Mouse (Mus musculus): ENCODE data around the gene Rdm1.

Gene Rdm1

DNA sequence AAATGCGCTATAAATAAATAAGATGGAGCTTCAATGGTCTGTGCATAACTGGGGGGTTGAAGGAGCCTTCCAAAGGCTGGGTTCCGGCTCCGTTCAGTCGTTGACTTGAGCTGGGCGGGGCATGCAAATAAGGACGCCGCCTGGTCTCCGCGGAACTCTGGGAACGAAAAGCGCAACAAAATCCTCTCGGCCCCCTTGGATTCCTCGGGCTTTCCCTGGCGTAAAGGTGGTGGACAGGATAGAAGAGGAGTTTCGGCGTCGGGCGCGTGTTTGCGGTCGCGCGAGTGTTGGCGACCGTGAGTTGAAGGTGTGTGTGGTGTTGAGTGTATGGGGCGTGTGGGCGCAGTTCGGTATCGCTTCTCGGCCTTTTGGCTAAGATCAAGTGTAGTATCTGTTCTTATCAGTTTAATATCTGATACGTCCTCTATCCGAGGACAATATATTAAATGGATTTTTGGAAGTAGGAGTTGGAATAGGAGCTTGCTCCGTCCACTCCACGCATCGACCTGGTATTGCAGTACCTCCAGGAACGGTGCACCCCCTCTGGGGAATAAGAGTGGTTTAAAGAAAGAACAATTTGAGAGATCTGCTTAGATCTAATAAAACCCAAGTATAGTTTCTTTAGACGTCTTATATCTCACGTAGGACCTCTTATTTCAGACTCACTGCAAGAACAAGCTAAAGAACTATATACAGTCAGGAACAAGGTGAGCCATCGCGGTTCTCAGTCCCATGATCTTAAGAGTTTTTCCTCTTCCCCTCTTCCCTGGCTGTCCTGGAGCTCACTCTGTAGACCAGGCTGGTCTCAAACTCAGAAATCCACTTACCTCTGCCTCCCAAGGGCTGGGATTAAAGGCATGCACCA, 31.1 kb downstream of the Rdm1 start:
- peak; percentile 89 for DNase-seq

DNA sequence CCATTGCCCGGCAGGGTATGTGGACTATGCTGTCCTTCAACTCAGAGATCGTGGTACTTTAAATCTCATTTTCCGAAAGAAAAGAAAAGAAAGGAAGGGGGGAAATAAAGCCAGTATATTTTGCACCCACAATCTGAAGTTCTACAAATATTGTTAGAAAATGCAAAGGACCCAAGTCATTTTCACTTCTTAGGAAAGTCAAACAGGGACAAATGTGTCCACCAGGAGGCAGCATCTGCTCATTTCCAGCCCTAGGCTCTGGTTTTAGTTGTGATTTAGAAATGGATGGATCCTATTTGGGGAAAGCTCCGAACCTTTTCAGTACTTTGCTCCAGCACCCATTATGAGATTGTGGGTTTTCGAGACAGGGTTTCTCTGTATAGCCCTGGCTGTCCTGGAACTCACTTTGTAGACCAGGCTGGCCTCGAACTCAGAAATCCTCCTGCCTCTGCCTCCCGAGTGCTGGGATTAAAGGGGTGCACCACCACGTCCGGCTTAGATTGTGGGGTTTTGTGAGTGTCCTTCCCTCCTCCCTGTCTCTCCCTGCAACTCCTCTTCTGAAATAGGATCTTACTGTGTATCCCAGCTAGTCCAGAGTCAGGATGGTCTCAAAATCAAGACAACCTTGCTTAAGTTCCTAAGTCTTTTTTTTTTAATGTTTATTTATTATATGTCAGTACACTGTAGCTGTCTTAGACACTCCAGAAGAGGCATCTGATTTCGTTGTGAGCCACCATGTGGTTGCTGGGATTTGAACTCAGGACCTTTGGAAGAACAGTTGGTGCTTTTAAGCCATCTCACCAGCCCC, 32.0 kb downstream of the Rdm1 start:
- peak; percentile 63 to 76 for DNase-seq

DNA sequence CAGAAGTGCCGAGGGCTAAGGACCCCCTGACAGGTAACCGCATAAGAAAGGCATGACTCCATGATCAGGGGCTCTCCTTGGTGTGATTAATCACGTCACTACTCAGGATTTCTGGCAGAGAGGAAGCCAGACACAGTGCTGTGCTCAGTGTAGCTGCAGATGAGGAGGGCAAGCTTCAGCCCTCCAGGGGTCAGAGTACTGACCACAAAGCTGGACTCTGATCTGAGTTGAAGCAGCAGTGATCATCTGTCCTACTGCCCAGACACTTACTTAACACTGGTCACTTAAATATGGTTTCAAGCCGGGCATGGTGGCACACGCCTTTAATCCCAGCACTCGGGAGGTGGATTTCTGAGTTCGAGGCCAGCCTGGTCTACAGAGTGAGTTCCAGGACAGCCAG, 34.2 kb downstream of the Rdm1 start:
- no peak for DNase-seq

DNA sequence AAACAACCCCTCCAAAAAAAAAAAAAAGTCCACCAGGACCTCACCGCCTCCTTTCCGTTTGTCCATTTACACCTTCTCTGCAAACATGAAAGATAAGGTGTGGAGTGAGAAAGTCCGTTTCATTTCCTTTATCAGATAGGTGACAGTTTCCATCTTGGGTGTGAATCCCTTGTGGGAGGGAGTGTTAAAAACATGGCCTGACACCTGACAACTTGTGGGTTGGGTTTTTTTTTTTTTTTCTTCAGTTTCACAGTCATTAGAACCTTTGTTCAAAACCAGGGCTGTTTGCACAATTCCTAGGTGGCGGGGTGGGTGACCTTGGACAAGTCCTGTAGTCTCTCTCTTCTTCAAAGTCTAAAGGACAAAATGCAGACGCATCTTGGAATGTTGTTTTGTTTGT, 34.8 kb downstream of the Rdm1 start:
- DNase-seq: no peak

DNA sequence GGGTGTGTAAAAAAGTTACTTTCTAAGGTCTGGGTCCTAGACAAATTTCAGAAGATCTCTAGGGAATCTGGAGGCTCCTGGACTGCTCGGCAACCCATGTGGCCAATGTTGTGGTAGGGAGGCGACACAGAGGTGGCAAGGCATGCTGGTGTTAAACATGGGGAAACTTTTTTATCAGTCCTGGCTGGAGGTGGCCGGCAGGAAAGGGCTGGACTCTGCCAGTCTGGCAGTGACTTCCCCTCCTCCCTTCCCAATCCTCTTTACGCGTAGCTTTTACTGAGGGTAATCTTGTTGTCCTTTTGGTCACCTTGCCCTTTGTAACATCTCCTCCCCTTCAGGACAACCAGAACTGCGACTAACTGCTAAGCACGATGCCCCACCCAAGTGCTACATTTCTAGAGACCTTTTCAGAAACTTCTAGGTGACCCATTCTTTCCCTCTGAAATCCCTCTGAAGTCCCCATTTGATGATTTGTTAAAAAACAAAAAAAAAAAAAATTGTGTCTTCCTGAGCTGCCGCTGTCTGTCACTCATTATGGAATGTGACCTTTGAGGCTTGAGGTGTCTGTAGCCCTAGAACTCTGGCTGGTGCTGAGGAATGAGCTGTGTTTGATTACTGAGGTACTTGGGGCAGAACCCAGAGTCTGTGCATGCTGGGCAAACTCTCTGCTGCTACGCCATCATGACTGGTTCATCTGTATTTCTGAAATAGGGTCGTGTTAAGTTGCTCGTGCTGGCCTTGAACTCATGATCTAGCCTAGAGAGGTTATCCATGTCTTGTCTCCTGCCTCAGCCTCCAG, 36.4 kb downstream of the Rdm1 start:
- no peak for DNase-seq

DNA sequence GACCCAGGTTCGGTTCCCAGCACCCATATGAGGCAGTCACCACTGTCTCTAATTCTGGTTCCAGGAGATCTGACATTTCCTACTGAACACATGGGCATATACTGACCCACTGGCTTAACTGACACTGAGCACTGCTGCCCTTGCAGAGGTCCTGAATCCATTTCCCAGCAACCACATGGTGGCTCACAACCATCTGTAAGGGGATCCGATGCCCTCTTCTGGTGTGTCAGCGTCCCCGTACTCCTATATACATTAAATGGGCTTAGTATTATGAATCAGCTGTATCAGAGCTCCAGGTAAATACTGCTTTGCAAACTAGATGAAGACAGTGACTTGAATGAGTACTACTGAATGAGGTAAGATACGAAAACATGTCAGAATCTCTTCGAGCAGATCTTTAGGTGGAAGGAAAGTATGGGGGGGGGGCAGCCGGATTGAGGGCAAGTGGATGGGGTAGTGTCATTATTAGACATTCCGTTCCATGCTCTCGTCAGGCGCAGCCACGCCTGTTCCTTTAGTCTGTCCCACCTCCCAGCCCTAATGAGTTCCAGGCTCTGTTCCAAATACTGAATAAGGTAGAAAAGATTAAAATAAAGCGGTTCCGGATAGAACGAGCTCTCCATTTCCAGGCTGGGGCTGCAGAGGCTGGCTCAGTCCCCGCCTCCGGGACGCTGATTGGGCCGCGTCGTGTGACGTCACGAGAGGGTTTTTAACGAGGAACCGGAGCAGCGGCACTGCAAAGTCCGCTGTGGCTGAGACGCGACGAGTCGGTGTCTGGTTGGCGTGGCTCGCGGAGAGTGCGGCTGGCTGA, 38.0 kb downstream of the Rdm1 start, which contains the start of gene Arl4d:
Arl4d (plus strand) TSS at position 717 of the 811 bp plus-strand sequence.
- peak; percentile 96 to 97 for DNase-seq

DNA sequence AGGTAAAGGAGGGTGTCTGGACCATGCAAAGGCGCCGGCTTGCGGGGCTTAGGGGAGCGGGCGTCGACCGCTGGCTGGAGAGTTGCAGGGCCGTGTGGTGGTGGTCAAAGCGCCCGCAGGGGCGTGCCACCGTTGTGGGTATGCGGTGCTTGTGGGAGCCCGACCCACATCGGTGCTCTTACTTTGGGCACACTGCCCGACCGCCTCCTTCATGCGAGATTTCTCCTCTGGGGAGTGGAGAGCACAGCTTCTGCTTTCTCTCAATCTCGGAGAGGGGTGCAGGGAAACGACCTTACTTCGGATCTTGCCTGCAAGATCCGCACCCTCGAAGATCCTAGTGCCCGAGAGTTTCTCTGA, 38.6 kb downstream of the Rdm1 start:
- no peak for DNase-seq

DNA sequence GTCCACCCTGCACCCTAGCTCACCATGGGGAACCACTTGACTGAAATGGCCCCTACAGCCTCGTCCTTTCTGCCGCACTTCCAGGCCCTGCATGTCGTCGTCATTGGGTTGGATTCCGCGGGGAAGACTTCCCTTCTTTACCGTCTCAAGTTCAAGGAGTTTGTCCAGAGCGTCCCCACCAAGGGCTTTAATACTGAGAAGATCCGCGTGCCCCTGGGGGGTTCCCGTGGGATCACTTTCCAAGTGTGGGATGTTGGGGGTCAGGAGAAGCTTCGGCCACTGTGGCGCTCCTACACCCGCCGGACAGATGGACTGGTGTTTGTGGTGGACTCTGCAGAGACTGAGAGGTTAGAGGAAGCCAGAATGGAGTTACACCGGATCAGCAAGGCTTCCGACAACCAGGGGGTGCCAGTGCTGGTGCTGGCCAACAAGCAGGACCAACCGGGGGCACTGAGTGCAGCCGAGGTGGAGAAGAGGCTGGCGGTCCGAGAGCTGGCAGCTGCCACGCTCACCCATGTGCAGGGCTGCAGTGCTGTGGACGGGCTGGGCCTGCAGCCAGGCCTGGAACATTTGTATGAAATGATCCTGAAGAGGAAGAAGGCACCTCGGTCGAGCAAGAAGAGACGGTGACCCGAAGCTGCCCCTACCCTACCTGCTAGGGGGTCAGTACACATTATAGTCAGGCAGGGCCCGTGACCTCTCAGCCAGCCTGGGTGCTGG, 39.8 kb downstream of the Rdm1 start:
- peak; percentile 45 to 55 for DNase-seq

DNA sequence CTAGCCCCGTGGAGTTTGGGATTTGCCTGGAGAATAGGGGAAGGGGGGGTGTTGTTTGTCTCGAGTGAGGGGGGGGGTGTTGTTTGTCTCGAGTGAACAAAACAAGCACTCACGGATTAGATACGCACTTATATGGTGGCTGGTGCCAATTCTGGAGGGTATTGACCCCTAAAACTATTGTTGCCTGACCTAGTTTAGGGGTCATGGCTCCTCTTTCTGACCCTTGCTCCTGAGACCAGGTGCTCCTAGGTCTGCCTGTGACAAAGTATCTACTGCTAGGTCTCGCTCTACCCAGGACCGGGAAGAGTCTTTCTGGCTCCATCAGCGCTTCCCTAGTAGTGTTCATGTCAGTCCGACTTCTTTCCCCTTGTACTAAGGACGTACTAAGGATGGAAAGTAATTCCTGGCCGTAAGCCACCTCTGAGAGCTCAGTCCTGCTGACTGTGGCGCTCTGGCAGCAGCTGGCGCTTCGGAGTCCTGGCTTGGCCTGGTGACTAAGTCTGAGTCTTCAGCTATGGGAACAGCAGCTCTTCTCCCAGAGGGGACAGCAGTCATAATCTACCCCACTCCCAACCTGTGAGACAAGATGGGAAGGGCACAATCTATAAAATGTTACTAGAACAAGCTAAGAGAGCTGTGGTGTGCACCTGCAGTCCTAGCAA, 41.0 kb downstream of the Rdm1 start:
- DNase-seq: peak in 1 of 2 experiments; percentile 25

DNA sequence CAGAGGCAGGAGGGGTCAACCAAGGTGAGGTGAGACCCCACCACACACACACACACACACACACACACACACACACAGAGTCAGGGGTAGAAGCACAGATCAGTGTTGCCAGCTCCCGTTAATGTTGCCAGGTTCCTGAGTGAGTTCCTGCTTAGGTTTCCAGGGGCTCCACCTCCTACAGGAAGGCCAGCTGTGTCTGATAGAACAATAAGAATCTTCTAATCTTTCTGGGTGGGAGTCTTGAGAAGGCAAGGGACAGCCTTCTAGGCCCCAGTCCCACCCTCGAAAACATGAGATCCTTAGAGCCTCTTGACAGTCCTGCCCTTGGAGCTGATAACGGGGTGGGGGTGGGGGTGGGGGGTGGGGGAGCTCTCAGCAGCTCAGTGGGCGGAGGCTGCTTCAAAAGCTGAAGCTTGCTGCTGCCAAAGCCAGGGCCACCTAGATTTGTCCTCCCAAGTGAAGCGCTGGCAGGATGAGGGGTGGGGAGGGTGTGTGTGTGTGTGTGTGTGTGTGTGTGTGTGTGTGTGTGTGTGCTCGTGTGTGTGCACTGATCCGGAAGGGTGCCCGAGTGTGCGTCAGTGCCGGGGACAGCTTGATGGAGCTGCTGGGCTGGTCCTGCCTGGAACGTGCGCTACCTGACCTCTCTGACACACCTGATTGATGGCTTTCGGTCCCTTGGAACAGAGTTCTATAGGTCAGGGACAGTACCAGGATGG, 41.7 kb downstream of the Rdm1 start:
- peak in 1 of 2 experiments; percentile 26 for DNase-seq

DNA sequence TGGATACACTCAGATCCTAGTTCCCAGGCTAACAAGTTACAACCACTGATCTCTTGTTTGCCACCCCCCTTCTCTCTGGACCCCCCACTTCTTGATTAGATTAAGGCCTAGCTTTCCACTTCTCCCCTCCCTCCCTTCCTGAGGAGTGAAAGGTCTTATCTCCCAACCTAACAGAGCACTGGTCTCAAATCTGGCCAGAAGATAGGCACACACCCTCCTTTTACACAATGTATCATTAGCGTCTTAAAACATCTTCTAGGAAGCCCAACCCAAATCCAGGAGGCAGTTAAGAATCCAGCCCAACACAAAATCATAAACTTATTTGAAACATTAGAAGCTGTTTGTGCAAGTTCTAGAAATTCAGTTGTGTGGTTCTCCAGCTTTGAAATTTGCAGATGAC, 43.3 kb downstream of the Rdm1 start:
- no peak for DNase-seq

DNA sequence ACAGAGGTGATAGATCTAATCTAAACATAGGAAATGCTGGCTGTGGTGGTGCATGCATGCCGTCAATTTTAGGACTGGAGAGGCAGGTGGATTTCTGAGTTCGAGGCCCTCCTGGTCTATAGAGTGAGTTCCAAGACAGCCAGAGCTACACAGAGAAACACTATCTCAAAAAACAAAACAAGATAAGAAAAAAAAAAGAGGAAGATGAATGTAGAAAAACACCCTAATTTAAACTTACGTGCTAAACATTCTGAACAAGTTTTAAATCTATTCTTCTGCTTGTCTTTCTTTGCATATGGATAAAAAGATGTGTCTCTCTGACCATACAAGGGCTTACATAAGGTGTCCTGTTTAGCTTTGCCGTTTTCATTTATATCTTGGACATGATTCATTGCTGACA, 44.3 kb downstream of the Rdm1 start:
- no peak for DNase-seq

DNA sequence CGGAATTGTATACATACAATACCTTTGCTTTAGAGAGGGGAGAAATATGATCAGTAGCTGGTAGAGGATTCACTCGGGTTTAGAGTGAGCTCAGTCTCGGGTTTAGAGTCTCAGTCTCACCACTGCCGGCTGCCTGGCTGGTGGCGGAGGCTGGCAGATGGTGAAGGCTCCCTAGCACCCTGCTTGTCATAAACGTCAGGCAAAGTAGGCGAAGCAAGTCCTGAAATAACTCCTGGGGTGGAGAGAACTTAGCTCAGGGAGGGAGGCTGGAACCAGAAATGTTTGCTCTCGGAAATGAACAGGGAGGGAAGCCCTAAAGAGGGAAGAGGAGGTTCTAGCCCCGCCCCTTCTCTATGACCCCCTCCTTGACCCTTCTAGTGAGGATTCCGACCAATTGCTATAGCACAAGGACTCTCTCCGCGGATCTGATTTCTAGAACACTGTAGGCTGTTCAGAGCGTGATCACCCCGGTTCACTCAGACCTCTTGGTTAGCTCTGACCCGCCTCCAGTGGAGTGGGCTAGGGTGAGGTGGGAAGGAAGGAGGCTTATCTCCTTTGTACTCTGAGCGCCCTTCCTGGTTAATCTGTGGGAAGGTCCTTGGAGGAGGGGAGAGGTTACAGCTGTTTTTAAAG, 46.1 kb downstream of the Rdm1 start:
- no peak for DNase-seq

DNA sequence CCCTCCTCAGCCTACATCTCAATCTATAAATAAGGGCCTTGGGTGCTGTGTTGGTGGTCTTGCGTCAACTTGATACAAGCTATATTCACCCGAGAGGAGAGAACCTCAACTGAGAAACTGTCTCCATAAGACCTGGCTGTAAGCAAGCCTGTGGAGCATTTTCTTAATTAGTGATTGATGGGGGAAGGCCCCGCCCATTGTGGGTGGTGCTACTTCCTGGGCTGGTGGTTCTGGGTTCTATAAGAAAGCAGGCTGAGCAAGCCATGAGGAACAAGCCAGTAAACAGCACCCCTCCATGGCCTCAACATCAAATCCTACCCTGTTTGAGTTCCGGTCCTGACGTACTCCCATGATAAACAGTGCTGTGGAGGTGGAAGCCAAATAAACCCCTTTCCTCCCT, 47.1 kb downstream of the Rdm1 start:
- no peak for DNase-seq

DNA sequence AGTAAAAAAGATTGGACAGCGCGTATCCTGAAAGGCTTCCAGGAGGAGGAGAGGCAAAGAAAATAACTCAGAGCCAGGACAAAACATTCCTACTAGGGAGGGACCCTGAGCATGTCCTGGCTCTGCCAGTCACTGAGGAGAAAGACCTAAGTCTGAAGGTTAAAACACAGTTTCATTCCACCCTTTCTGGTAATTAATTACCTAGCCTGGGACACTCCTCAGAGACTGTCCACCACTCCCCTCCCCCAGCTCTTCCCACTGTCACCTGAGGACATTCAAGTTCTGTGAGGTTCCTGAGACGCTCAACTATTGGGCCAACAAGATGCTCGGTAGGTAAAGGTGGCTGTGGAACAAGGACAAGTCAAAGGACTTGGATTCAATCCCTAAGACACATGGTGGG, 48.4 kb downstream of the Rdm1 start:
- DNase-seq: no peak

DNA sequence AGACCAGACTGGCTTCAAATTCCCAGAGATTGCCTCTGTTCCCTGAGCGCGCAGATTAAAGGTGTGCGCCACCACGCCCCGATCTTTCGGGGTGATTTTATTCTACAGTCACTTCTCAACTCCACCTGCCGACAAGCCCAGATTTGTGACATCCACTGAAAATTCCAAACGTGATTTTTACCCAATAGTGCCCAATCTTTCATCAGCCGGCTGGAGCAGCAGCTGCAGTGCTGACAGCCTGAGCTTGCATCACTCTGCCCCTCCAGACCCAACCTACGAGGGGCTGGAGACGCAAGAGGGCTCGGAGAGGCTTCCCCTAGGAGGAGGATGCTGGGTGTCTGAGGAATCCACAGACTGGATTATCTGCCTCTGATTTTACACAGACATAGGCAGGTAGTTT, 50.7 kb downstream of the Rdm1 start:
- no peak for DNase-seq

DNA sequence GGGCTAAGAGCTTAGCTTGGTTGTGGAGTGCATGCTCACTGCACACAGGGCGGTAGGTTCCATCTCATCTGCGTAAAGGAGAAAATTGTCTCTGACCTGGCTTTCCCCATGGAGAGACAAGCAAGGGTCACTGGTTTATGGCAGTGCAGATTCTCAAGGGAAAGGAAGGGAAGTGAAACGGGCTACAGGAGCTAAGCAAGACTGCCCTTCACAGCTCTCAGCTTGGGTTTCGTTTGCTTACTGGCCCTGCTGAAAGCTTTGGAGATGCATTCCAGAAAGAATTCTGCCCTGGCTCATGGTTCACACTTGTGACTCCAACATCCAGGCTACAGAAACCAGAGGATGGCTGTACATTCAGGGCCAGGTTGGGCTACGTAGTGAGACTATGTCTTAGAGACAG, 51.8 kb downstream of the Rdm1 start:
- DNase-seq: no peak

DNA sequence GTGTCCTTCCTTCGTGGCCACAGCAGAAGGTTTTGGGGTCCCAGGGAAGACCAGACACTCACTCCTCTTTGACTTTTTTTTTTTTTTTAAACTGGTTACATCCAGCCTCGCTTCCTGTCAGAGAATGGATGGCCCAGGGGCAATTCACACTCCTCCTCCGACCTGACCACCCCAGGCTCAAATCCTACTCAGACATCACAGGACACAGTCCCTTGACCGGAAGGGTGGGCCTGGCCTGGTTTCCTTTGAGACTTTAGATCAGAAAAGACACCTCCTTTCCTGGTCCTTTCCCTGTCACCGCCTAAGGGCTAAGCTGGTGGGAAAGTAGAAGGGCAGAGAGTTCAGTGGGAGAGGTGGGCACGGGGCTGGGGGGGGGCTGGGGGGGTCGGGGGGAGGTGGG, 52.9 kb downstream of the Rdm1 start:
- DNase-seq: no peak

DNA sequence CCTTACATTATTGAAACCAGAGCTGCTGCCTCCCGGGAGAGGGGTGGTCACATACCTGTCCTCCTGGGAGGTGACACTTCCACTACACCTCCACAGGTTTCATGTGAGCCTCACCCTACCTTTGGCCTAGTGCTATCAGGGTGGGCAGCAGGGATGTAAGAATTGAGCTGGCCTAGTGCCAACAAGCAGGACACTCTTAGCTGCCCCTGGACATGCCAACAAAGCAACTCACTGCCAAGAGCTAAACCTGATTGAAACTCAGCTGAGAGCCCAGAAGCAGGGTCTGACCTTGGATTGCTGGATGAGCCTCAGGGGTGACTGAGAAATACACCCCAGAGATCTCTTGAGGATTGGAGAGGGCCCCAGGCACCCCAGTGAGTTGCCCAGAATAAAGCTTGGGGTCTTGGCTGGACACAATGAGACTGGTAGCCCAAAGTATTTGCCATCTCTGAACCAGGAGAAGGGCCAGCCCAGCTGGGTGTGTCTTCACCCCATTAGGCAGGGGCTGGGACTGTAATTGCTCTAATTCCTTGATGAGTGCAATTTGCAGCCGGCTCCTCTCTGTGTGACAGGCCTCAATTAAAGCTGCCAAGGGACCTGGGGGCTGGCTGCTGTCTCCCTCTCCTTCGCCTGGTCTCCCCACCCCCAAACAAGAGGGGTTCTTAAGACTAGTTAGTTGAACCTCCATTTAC, 53.8 kb downstream of the Rdm1 start:
- DNase-seq: no peak

Data from cerebellum, postnatal 25 days (tissue).